Mouse (Mus musculus) hindbrain, embryonic 11.5 days (tissue): ENCODE measurements around the gene Cmtm3. TPM values are rescaled to one million over a fixed set of nuclear protein-coding genes. Genes with fewer than 3 reads are reported as not detected.
A peak's percentile ranks its signal among the peaks of the same experiment; 100 is the strongest.

Source experiments
- ATAC-seq: fragments of 200-750 bp; cut with Nextera tagmentation; 2 replicates; pipeline ENCODE4 v1.8.0; 2017; ENCODE audit warnings: mild to moderate bottlenecking, moderate TSS enrichment, moderate library complexity; ENCODE audit not compliant: low FRiP score
- DNase-seq: peaks from one replicate; pipeline ENCODE4 v3.0.0-alpha.2; 2015; ENCODE audit warnings: low spot score
- H3K27ac ChIP-seq: fragments of 300-500 bp; sonication (generic); 2 replicates; pipeline ENCODE4 v1.5.1; 2014; ENCODE audit warnings: mild to moderate bottlenecking, low read depth, low read length
- H3K27me3 ChIP-seq: fragments of 300-500 bp; sonication (generic); 2 replicates; pipeline ENCODE4 v1.6.1; 2014; ENCODE audit warnings: mild to moderate bottlenecking, low read length, moderate library complexity, mixed read lengths; ENCODE audit not compliant: control insufficient read depth, insufficient read depth
- H3K36me3 ChIP-seq: fragments of 300-500 bp; sonication (generic); 2 replicates; pipeline ENCODE4 v1.6.1; 2014; ENCODE audit warnings: mild to moderate bottlenecking, low read length, moderate library complexity, mixed read lengths; ENCODE audit not compliant: control insufficient read depth, insufficient read depth
- H3K4me1 ChIP-seq: fragments of 300-500 bp; sonication (generic); replicated peaks from 2 replicates; pipeline ENCODE4 v1.6.1; 2014; ENCODE audit warnings: low read length, mixed read lengths; ENCODE audit not compliant: control insufficient read depth, insufficient read depth
- H3K4me2 ChIP-seq: fragments of 300-500 bp; sonication (generic); replicated peaks from 2 replicates; pipeline ENCODE4 v1.6.1; 2014; ENCODE audit warnings: mild to moderate bottlenecking, low read depth, low read length
- H3K4me3 ChIP-seq: fragments of 300-500 bp; sonication (generic); 2 replicates; pipeline ENCODE4 v1.5.1; 2014; ENCODE audit warnings: low read depth, low read length
- H3K9ac ChIP-seq: fragments of 300-500 bp; sonication (generic); 2 replicates; pipeline ENCODE4 v1.6.1; 2014; ENCODE audit warnings: low read depth, low read length
- H3K9me3 ChIP-seq: fragments of 300-500 bp; sonication (generic); 2 replicates; pipeline ENCODE4 v1.6.1; 2016; ENCODE audit warnings: low read length; ENCODE audit not compliant: control insufficient read depth
- WGBS: fragments of 180-500 bp; shearing (Covaris S2); extraction: QIAGEN DNeasy Blood & Tissue Kit; methylation state at CpG from one replicate; pipeline ENCODE4 v1.1.7; 2014; 5-methylcytosine and 5-hydroxymethylcytosine counted together
- polyA plus RNA-seq: library from polyadenylated mRNA; unstranded; fragments of >200 nt; fragmentation: Nextera tagmentation; extraction: Ambion mirVana; gene quantifications from 2 replicates; pipeline ENCODE4 v1.2.1, GENCODE M21; 2014

Cmtm3 gene
- polyA plus RNA-seq, 1 experiment from 2014 or later: 87.5 TPM

- WGBS: 89% methylated on average over 13 of the region's 13 CpGs
- Histone ChIP-seq H3K27ac (no peak overlapping the region), H3K27me3 (no peaks in the 10 kb centered on the region), H3K4me1 (no peaks in the 10 kb centered on the region), H3K4me2 (no peak overlapping the region), H3K9ac (no peak overlapping the region), H3K9me3 (no peaks in the 10 kb centered on the region), H3K36me3 (no peaks in the 10 kb centered on the region), H3K4me3 (no peak overlapping the region)
- DNase-seq (no peak), ATAC-seq (no peak)
These were observed 10.8 kb downstream of the Cmtm3 start for GRCm38 (mm10) chr8:104350047-104350446.

DNA sequence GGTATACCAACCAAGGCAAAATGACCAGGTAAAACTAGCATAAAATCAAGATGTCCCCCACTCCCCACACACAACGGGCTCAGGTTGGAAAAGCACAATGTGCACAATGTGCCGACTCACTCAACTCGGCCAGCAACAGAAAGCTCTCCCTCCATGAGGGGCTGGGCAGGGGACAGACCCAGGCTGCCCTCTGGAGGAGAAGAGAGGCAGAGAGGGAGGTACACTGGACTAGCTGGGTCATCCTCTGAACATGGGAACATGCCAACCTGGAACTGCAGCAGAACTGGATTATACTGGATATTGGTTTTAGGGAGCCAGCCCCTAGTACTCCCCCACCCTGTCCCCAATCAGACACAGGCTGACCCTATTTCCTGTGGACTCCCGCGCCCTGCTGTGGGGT lies 14.0 kb downstream of the Cmtm3 start:
- Histone ChIP-seq H3K4me3 (no peak overlapping the region), H3K36me3 (no peaks in the 10 kb centered on the region), H3K4me1 (no peaks in the 10 kb centered on the region), H3K27ac (no peak overlapping the region), H3K9ac (no peak overlapping the region), H3K9me3 (no peaks in the 10 kb centered on the region), H3K4me2 (no peak overlapping the region), H3K27me3 (no peaks in the 10 kb centered on the region)
- peak; percentile 64 for ATAC-seq
- no peak for DNase-seq
- 66% methylated on average over 5 of the region's 5 CpGs for WGBS

GRCm38 (mm10) chr8:104354504-104354903 lies 15.3 kb downstream of the Cmtm3 start:
- no peak overlapping the region for H3K27ac ChIP-seq
- 90% methylated on average over 10 of the region's 10 CpGs for WGBS
- no peaks in the 10 kb centered on the region for H3K27me3 ChIP-seq
- no peak for DNase-seq
- H3K4me3 ChIP-seq: no peak overlapping the region
- no peaks in the 10 kb centered on the region for H3K36me3 ChIP-seq
- no peak overlapping the region for H3K9ac ChIP-seq
- no peak overlapping the region for H3K4me2 ChIP-seq
- H3K9me3 ChIP-seq: no peaks in the 10 kb centered on the region
- H3K4me1 ChIP-seq: no peaks in the 10 kb centered on the region
- ATAC-seq: no peak

- no peak for ATAC-seq
- no peak for DNase-seq
These were observed 19.4 kb downstream of the Cmtm3 start for GRCm38 (mm10) chr8:104358637-104359036.

GRCm38 (mm10) chr8:104359778-104360456 lies 20.7 kb downstream of the Cmtm3 start:
- Histone ChIP-seq H3K27me3 (no peaks in the 10 kb centered on the region), H3K36me3 (no peaks in the 10 kb centered on the region), H3K4me1 (no peaks in the 10 kb centered on the region), H3K9me3 (no peaks in the 10 kb centered on the region), H3K27ac (no peak overlapping the region), H3K4me2 (no peak overlapping the region), H3K4me3 (no peak overlapping the region), H3K9ac (no peak overlapping the region)
- WGBS: 63% methylated on average over 15 of the region's 15 CpGs
- ATAC-seq: no peak
- DNase-seq: no peak

More at GRCm38 (mm10) chr8:104358637-104359036, 19.4 kb downstream of the Cmtm3 start:
- Histone ChIP-seq H3K27ac (no peak overlapping the region), H3K4me3 (no peak overlapping the region), H3K4me1 (no peaks in the 10 kb centered on the region), H3K9me3 (no peaks in the 10 kb centered on the region), H3K36me3 (no peaks in the 10 kb centered on the region), H3K9ac (no peak overlapping the region), H3K27me3 (no peaks in the 10 kb centered on the region), H3K4me2 (no peak overlapping the region)
- 86% methylated on average over 3 of the region's 3 CpGs for WGBS

- no peaks in the 10 kb centered on the region for H3K4me1 ChIP-seq
- WGBS: 89% methylated on average over 9 of the region's 9 CpGs
- no peak overlapping the region for H3K27ac ChIP-seq
These were observed 26.5 kb downstream of the Cmtm3 start for GRCm38 (mm10) chr8:104365695-104366094.

DNA sequence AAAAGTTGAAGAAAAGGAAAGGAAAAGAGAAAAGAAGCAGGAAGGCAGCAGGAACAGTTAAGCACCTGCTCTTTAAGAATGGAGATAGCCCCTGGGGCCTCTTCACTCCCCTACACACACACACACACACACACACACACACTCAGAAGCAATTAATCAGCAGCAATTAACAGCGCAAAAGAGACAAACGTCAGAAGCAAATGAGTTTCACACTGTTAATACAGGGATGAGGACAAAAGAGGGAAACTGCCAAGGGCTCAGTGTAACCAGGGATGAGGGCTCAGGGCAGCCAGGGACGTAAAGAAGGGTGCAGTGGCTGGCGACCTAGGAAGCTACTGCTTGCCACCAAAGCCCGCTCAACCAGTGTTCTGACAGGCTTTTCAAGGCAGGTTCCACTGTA lies 28.2 kb downstream of the Cmtm3 start:
- WGBS: 48% methylated on average over 5 of the region's 5 CpGs
- Histone ChIP-seq H3K27me3 (no peaks in the 10 kb centered on the region), H3K4me2 (no peak overlapping the region), H3K36me3 (no peaks in the 10 kb centered on the region), H3K9me3 (no peaks in the 10 kb centered on the region), H3K4me1 (no peaks in the 10 kb centered on the region), H3K9ac (no peak overlapping the region), H3K4me3 (no peak overlapping the region), H3K27ac (no peak overlapping the region)
- ATAC-seq: 0 out of 2 replicates have a peak, but pooled peaks have one; percentile 47
- DNase-seq: no peak

More at GRCm38 (mm10) chr8:104365695-104366094, 26.5 kb downstream of the Cmtm3 start:
- no peak overlapping the region for H3K4me3 ChIP-seq
- ATAC-seq: no peak
- no peak overlapping the region for H3K4me2 ChIP-seq
- no peak overlapping the region for H3K9ac ChIP-seq
- no peak for DNase-seq
- H3K27me3 ChIP-seq: no peaks in the 10 kb centered on the region
- no peaks in the 10 kb centered on the region for H3K9me3 ChIP-seq
- H3K36me3 ChIP-seq: no peaks in the 10 kb centered on the region

- no peaks in the 10 kb centered on the region for H3K9me3 ChIP-seq
- no peaks in the 10 kb centered on the region for H3K36me3 ChIP-seq
- H3K9ac ChIP-seq: no peak overlapping the region
- DNase-seq (no peak), ATAC-seq (no peak)
- H3K4me3 ChIP-seq: no peak overlapping the region
- no peak overlapping the region for H3K27ac ChIP-seq
- 88% methylated on average over 12 of the region's 12 CpGs for WGBS
- H3K4me1 ChIP-seq: no peaks in the 10 kb centered on the region
- no peaks in the 10 kb centered on the region for H3K27me3 ChIP-seq
- no peak overlapping the region for H3K4me2 ChIP-seq
These were observed 30.4 kb downstream of the Cmtm3 start for GRCm38 (mm10) chr8:104369591-104369990.

GRCm38 (mm10) chr8:104370071-104370470 lies 30.9 kb downstream of the Cmtm3 start:
- DNase-seq (no peak), ATAC-seq (no peak)
- 76% methylated on average over 6 of the region's 6 CpGs for WGBS
- Histone ChIP-seq H3K9me3 (no peaks in the 10 kb centered on the region), H3K36me3 (no peaks in the 10 kb centered on the region), H3K4me1 (no peaks in the 10 kb centered on the region), H3K9ac (no peak overlapping the region), H3K27ac (no peak overlapping the region), H3K4me2 (no peak overlapping the region), H3K4me3 (no peak overlapping the region), H3K27me3 (no peaks in the 10 kb centered on the region)
